Mouse (Mus musculus): ENCODE data around the gene Gm21833. TPM values are rescaled to one million over a fixed set of nuclear protein-coding genes. Genes with fewer than 3 reads are reported as not detected.

Gm21833 gene
- not detected in 2 replicates for polyA plus RNA-seq (2012; ENCODE audit: low replicate concordance)

DNA sequence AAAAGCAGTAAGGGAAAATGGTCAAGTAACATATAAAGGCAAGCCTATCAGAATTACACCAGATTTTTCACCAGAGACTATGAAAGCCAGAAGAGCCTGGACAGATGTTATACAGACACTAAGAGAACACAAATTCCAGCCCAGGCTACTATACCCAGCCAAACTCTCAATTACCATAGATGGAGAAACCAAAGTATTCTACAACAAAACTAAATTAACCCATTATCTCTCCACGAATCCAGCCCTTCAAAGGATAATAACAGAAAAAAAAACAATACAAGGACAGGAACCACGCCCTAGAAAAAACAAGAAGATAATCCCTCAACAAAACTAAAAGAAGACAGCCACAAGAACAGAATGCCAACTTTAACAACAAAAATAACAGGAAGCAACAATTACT, at the start of gene Gm21833:
TSS of gene Gm21833 (plus strand) at position 301 of the 400 bp plus-strand sequence.

All from hematopoietic multipotent progenitor cell, adult 10-12 weeks (in vitro differentiated cells).